Comparison of ENCODE assay signal across 8 mouse cellular contexts in the genomic region with DNA sequence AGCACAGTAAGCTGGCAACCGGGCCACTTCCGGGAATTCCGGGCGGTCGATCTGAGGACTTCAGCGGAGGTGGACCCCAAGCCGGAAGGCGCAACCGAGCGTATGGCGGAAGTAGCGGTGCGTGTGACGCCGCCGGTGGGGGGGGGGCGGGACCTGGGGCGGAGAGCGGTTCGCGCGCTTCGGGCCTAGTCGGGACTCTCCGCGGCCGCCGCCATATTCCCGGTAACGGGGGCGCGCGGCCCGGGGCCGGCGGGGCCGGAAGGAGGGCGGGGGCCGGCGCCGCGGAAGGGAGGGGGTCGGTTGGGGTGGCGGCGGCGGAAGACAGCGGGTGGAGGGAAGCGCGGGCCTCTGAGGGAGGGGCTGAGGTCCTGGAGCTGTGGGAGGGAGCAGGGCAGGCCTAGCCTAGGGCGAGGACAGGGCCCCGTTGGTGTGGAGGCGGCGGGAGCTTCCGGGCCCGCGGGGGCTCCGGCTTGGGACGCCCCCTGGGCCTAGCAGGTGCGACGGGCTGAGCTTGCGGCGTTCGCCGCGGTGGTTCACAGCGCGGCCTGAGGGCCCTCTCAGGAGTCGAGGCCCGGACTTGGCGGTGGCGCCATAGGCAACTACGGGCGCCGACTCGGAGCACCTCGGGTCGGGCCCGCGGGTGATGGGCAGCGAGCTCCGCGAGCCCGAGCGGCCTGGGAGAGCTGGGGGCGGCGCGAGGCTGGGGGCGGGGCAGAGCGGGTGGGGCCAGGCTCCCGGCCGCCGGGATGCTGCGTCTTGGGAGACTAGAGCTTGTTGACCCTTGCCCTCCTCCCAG. TPM values are rescaled to one million over a fixed set of nuclear protein-coding genes. Genes with fewer than 3 reads are reported as not detected.
A peak's percentile ranks its signal among the peaks of the same experiment; 100 is the strongest.
DNase-seq lines count a peak whose midpoint lies in the region; ATAC-seq and TF ChIP-seq lines count a peak whose summit lies in the region.

A gene (plus strand): TSS at position 161 of the 796 bp plus-strand sequence.

- no peaks in the 10 kb centered on the region for H3K27me3 ChIP-seq in megakaryocyte, embryonic 14.5 days (replicated peaks)

- peak within 1 kb of the TSS; percentile 90 for H3K4me3 ChIP-seq in cortical plate, adult 2 months (ENCODE audit: insufficient read depth, low read length)
- peak within 1 kb of the TSS; percentile 98 for H3K4me3 ChIP-seq in megakaryocyte, embryonic 14.5 days (replicated peaks)

- TF ChIP-seq CTCF in cortical plate, adult 2 months (IDR thresholded peaks at IDR 0.05; ENCODE audit: extremely low read depth, insufficient read depth, low read length) = no peak

- H3K27ac ChIP-seq in cortical plate, adult 2 months (ENCODE audit: insufficient read depth, low read length) = peak within 1 kb of the TSS; percentile 100

- H3K9me3 ChIP-seq in megakaryocyte, embryonic 14.5 days = no peaks in the 10 kb centered on the region

- H3K4me1 ChIP-seq in cortical plate, adult 2 months (ENCODE audit: control insufficient read depth, insufficient read depth, low read length) = peaks cover 5% of the 10 kb centered on the region
- peaks cover 54% of the 10 kb centered on the region for H3K4me1 ChIP-seq in megakaryocyte, embryonic 14.5 days

- peak; percentile 66 for TF ChIP-seq POLR2A in cortical plate, adult 2 months (IDR thresholded peaks at IDR 0.05; ENCODE audit: extremely low read depth, insufficient read depth, low read length)

- ATAC-seq in activated CD4-positive, CD25-positive, alpha-beta regulatory T cell, adult 4 months = peak; percentile 79

- H3K36me3 ChIP-seq in megakaryocyte, embryonic 14.5 days (replicated peaks; ENCODE audit: low read length) = peaks cover 44% of the 10 kb centered on the region

- DNase-seq in gastrocnemius, adult 8-10 months (ENCODE audit: low spot score in 2 of 2) = peak; percentile 83 to 90
- DNase-seq in hindlimb bud, embryonic 11.5 days (ENCODE audit: extremely low spot score, low read depth, low spot score) = peak; percentile 66
- peak; percentile 71 to 87 for DNase-seq in left cerebral cortex, adult 8-10 months (ENCODE audit: low spot score in 2 of 2)
- peak; percentile 95 for DNase-seq in right cerebral cortex, postnatal 10 days (ENCODE audit: low spot score in 2 of 2)
- DNase-seq in urinary bladder, postnatal 25 days (ENCODE audit: low spot score) = peak; percentile 83

RNA-seq across cellular contexts. Expression of the gene that starts here (rescaled TPM):
- polyA plus RNA-seq in activated CD4-positive, CD25-positive, alpha-beta regulatory T cell, adult 4 months (2017; shearing (Covaris generic)) = 10 to 100 TPM; 53.2 to 54.5 TPM
- polyA plus RNA-seq in cortical plate, adult 2 months (2012; rRNA removed) = 79.6 and 83.0 TPM in 2 replicates
- total RNA-seq in gastrocnemius, adult 8-10 months (2022) = 10 to 100 TPM; 14.9 to 17.1 (median 16.0) TPM
- 10 to 100 TPM; 74.4 to 82.2 (median 78.3) TPM for total RNA-seq in left cerebral cortex, adult 8-10 months (2022)
- polyA plus RNA-seq in megakaryocyte, embryonic 14.5 days (2012; ENCODE audit: insufficient read depth, low replicate concordance) = 6.9 and 11.1 TPM in 2 replicates

Comparison
In these comparisons a context has a peak if more than half of its experiments do, and no peak if none do; other contexts are left out.
1. Peak in every context shown above with its lines: DNase-seq, ATAC-seq, H3K4me3 ChIP-seq and H3K27ac ChIP-seq.
2. RNA of the gene that starts here (total RNA-seq): 74.4 to 82.2 TPM in left cerebral cortex, adult 8-10 months; 14.9 to 17.1 TPM in gastrocnemius, adult 8-10 months; every median in the first group is over 4 times any median in the second.